Mouse (Mus musculus): ENCODE data around the gene Tspan7.

DNA sequence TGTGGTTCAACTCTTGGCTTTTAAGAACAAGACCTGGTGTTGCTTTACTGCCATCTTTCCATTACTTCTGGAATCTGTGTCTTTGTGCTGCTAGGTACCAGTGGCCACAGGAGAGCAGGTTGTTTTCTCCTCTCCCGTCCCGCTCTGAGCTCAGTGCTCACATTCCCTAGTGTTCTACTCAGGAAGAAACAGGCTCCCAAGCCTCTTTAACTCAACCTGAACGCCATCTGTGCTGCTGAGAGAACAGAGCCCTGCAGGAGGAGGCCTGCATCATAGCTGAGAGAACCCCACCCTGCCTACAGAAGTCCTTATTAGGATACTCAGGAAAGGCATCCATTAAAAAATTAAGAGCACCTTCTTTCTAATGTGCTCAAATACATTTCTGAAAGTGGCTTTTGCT, 80.9 kb downstream of the Tspan7 start:
- no peak for TF ChIP-seq ZC3H11A (IDR thresholded peaks at IDR 0.05; ENCODE audit: borderline replicate concordance, low read depth, low read length)
- no peak for TF ChIP-seq CHD2 (IDR thresholded peaks at IDR 0.05; ENCODE audit: low read depth, low read length)
- TF ChIP-seq MAFK (IDR thresholded peaks at IDR 0.05; ENCODE audit: insufficient read depth, low read depth, low read length), result no peak
- no peak for TF ChIP-seq HCFC1 (IDR thresholded peaks at IDR 0.05; ENCODE audit: borderline replicate concordance, insufficient read depth, low read length)
- TF ChIP-seq ZNF384 (IDR thresholded peaks at IDR 0.05; ENCODE audit: low read depth, low read length), result no peak

Data from ES-E14 (cell line).